Mouse (Mus musculus) kidney, embryonic 15.5 days (tissue): ENCODE measurements around the gene Cacnb4. TPM values are rescaled to one million over a fixed set of nuclear protein-coding genes. Genes with fewer than 3 reads are reported as not detected.
A peak's percentile ranks its signal among the peaks of the same experiment; 100 is the strongest.

ENCODE experiments used
- ATAC-seq: fragments of 200-750 bp; cut with Nextera tagmentation; replicated peaks from 2 replicates; pipeline ENCODE4 v1.8.0; 2017; ENCODE audit warnings: moderate TSS enrichment; ENCODE audit not compliant: low FRiP score
- H3K27ac ChIP-seq: fragments of 300-500 bp; sonication (generic); 2 replicates; pipeline ENCODE4 v1.5.1; 2015; ENCODE audit warnings: mild to moderate bottlenecking, inconsistent platforms
- H3K27me3 ChIP-seq: fragments of 300-500 bp; sonication (generic); 2 replicates; pipeline ENCODE4 v1.6.1; 2015; ENCODE audit warnings: inconsistent platforms
- H3K36me3 ChIP-seq: fragments of 300-500 bp; sonication (generic); 2 replicates; pipeline ENCODE4 v1.6.1; 2015; ENCODE audit warnings: inconsistent platforms
- H3K4me1 ChIP-seq: fragments of 300-500 bp; sonication (generic); 2 replicates; pipeline ENCODE4 v1.6.1; 2015; ENCODE audit warnings: inconsistent platforms
- H3K4me2 ChIP-seq: fragments of 300-500 bp; sonication (generic); 2 replicates; pipeline ENCODE4 v1.6.1; 2015; ENCODE audit warnings: moderate library complexity, mild to moderate bottlenecking, inconsistent platforms
- H3K4me3 ChIP-seq: fragments of 300-500 bp; sonication (generic); replicated peaks from 2 replicates; pipeline ENCODE4 v1.5.1; 2015; ENCODE audit warnings: mild to moderate bottlenecking, inconsistent platforms
- H3K9ac ChIP-seq: fragments of 300-500 bp; sonication (generic); 2 replicates; pipeline ENCODE4 v1.6.1; 2015; ENCODE audit warnings: mild to moderate bottlenecking, inconsistent platforms
- H3K9me3 ChIP-seq: fragments of 300-500 bp; sonication (generic); replicated peaks from 2 replicates; pipeline ENCODE4 v1.6.1; 2016; ENCODE audit warnings: inconsistent platforms
- WGBS: fragments of 180-500 bp; shearing (Covaris S2); methylation state at CpG from one replicate; pipeline ENCODE4 v1.1.7; 2015; ENCODE audit warnings: mixed read lengths; 5-methylcytosine and 5-hydroxymethylcytosine counted together
- polyA plus RNA-seq: library from polyadenylated mRNA; unstranded; fragments of >200 nt; fragmentation: Nextera tagmentation; extraction: Ambion mirVana; gene quantifications from 2 replicates; pipeline ENCODE4 v1.2.1, GENCODE M21; 2015

The Cacnb4 gene
- polyA plus RNA-seq, 1 experiment from 2014 or later, result 3.7 TPM

DNA sequence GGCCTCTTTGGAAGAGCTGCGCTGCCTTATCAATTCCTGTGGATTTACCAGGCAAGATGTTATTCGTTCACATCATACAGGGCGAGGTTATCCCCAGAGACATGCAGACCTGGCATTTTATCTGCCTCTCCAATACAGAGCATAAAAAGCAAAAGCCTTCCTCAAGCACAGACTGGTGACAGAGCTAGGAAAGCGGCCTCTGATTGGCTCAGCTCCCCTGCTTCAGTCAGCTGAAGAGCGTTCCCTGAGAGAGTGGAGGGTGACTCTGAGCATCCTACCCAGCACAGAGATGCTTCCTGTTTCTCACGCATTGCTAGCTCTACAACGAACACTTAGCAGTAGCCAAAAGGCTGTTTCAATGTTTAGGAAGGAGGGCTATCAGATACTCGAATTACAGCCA lies 118.2 kb downstream of the Cacnb4 start:
- Histone ChIP-seq H3K27me3 (no peaks in the 10 kb centered on the region), H3K36me3 (no peaks in the 10 kb centered on the region), H3K4me2 (no peak overlapping the region), H3K27ac (no peak overlapping the region), H3K4me1 (peaks cover 13% of the 10 kb centered on the region), H3K4me3 (no peak overlapping the region), H3K9ac (no peak overlapping the region), H3K9me3 (no peaks in the 10 kb centered on the region)
- 0 out of 2 replicates have a peak, but pooled peaks have one; percentile 58 for ATAC-seq
- WGBS, result 43% methylated on average over 8 of the region's 8 CpGs

DNA sequence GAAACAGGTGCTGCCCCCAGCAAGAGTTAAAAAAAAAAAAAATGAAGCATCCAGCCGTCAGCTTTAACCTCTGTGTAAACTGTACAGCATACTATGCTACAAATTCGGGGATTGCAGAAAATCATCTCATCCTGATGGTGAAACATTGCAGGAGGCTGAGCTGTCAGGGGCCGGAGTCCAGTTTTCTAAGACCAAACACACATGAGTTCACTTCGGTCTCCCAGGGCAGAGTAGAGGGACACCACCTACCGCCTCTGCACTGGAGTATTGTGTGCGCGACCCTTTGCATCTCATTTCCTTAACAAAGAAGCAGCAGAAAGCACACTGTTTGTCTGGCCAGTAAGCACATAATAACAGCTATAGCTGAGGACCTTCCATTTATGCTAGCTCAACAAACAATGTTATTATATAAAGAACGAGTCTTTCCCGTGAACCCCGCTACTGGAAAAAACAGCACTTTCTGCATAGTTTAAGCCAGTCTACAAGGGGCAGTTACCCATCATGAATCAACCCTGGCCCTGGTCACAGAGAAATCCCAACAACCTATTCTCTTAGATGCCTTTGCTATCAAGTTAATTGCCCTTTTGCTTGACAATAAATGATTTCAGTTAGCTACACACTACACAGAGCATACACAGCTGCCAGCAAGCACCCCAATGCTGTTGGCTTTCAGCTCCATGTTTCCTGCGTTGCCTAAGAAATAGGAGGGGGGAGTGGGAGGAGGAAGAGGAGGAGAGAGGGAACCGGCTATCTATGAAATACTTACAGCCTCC lies 118.9 kb downstream of the Cacnb4 start:
- H3K4me3 ChIP-seq, result no peak overlapping the region
- H3K4me2 ChIP-seq, result no peak overlapping the region
- ATAC-seq, result no peak
- no peaks in the 10 kb centered on the region for H3K36me3 ChIP-seq
- H3K9me3 ChIP-seq, result no peaks in the 10 kb centered on the region
- no peak overlapping the region for H3K9ac ChIP-seq
- H3K4me1 ChIP-seq, result peaks cover 13% of the 10 kb centered on the region
- no peaks in the 10 kb centered on the region for H3K27me3 ChIP-seq
- H3K27ac ChIP-seq, result no peak overlapping the region
- WGBS, result 72% methylated on average over 12 of the region's 12 CpGs

DNA sequence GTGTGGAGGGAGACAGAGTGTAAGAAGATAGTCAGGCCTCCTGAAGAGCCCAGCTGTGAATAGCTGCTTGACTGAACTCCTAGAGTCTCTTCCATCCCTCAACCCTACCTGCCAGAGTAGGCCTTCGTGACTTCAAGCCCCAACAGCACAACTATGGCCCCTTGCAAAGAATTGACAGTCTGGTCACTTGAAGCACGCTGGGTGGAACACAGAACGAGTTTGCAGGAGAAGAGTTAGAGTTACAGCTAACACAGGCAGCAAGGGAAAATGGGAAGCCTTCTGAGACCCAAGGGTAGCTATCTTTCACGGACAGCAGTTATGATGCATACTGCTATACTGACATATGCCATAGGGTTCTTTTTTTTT lies 119.7 kb downstream of the Cacnb4 start:
- Histone ChIP-seq H3K4me3 (no peak overlapping the region), H3K4me2 (no peak overlapping the region), H3K4me1 (peaks cover 13% of the 10 kb centered on the region), H3K27me3 (no peaks in the 10 kb centered on the region), H3K36me3 (no peaks in the 10 kb centered on the region), H3K9me3 (no peaks in the 10 kb centered on the region), H3K9ac (no peak overlapping the region), H3K27ac (no peak overlapping the region)
- no peak for ATAC-seq
- WGBS, result 75% methylated on average over 4 of the region's 4 CpGs

DNA sequence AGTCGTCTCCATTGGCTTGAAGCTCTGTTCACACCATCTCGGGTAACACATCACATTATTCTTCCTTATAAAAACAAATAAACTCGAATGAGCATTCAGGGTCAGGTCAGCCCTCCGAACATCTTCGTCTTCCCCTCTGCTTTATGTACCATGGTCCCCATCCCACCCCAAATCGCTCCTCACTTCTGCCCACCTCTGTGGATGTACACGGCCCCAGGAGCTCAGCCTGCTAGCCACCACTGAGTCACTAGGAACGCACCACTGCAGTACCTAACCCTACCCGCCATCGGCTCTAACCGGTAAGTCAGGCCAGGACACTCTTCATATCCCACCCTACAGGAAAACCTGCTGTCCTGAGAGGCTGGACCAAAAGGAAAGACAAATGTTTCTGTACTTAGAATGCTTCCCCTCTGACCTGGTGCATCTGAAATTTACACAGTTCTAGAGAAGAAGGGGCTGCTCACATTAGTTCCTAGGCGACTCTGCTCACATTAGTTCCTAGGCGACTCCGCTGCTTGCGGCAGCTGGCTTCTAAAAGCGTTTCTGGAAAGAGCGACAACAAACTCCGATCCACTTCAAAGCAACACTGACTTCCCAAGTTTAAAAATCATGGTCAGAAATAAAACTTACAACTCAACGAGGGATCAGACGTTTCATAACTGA lies 120.2 kb downstream of the Cacnb4 start:
- WGBS, result 62% methylated on average over 20 of the region's 20 CpGs
- Histone ChIP-seq H3K4me1 (peaks cover 13% of the 10 kb centered on the region), H3K9ac (no peak overlapping the region), H3K4me2 (no peak overlapping the region), H3K9me3 (no peaks in the 10 kb centered on the region), H3K4me3 (no peak overlapping the region), H3K27ac (no peak overlapping the region), H3K36me3 (no peaks in the 10 kb centered on the region), H3K27me3 (no peaks in the 10 kb centered on the region)
- no peak for ATAC-seq

DNA sequence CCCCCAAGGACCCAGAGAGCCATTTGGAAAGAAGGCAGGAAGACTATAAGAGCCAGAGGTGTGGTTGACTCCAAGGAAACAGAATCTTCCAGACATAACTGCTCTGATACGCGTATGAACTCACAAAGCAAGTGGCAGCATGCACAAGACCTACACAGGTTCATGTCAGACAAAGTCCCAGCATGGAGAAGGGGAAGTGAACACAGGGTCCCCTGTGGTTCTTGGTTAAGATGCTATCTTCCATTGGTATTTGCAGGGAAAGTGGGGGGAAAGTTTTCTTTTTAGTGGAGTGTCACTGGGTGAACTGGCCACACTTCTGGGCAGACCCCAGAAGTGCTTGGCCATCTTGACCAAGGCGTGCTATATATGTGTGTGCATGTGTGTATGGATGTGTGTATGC lies 128.2 kb downstream of the Cacnb4 start:
- ATAC-seq, result no peak
- 93% methylated on average over 3 of the region's 3 CpGs for WGBS
- no peak overlapping the region for H3K9ac ChIP-seq

DNA sequence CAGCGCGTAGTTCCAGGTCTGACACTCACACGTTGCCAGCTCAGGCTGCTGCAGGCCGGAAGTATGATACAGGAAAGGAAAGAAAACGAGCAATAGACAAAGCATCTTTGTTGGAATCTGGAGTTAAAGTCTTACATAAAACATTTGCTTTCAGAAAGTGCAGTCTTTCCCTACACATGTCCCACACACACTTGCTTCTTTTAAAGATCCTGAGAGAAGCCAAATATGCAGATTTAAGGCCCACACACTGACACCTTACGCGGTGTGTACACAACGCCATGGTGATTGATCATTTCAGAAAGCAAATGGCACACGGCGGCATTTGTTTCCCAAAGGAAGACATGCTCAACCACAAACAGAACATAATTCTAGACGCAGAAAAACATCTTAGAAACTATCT lies 129.3 kb downstream of the Cacnb4 start:
- Histone ChIP-seq H3K9me3 (no peaks in the 10 kb centered on the region), H3K4me2 (no peak overlapping the region), H3K27me3 (no peaks in the 10 kb centered on the region), H3K4me3 (no peak overlapping the region), H3K9ac (no peak overlapping the region), H3K27ac (no peak overlapping the region), H3K36me3 (no peaks in the 10 kb centered on the region), H3K4me1 (no peaks in the 10 kb centered on the region)
- WGBS, result 87% methylated on average over 11 of the region's 11 CpGs
- ATAC-seq, result no peak

More for the DNA sequence above, 128.2 kb downstream of the Cacnb4 start:
- H3K9me3 ChIP-seq, result no peaks in the 10 kb centered on the region
- H3K4me1 ChIP-seq, result no peaks in the 10 kb centered on the region
- no peak overlapping the region for H3K27ac ChIP-seq
- H3K27me3 ChIP-seq, result no peaks in the 10 kb centered on the region
- H3K4me2 ChIP-seq, result no peak overlapping the region
- no peaks in the 10 kb centered on the region for H3K36me3 ChIP-seq
- H3K4me3 ChIP-seq, result no peak overlapping the region

DNA sequence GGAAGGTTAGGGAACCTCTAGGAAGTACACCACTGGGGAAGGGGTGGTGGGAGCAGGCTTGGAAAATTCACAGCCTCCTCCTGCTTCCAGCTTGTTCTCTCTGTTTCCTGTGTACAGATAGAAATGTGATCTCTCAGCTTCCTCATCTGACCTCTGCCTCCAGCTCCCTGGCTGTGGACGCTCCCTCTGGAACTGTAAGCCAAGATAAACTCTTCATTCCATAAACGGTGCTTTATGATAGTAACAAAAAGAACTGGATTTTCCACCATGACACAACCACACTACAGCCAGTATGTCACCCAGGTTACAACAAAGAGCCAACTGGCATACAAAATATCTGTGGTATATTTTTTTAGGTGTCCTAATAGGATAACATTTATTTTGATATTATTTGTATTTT lies 132.1 kb downstream of the Cacnb4 start:
- no peak overlapping the region for H3K27ac ChIP-seq
- no peak overlapping the region for H3K4me3 ChIP-seq
- H3K9me3 ChIP-seq, result no peaks in the 10 kb centered on the region
- no peaks in the 10 kb centered on the region for H3K4me1 ChIP-seq
- H3K4me2 ChIP-seq, result no peak overlapping the region
- H3K36me3 ChIP-seq, result no peaks in the 10 kb centered on the region
- ATAC-seq, result no peak
- WGBS, result 54% methylated on average over 2 of the region's 2 CpGs
- H3K27me3 ChIP-seq, result no peaks in the 10 kb centered on the region
- no peak overlapping the region for H3K9ac ChIP-seq

DNA sequence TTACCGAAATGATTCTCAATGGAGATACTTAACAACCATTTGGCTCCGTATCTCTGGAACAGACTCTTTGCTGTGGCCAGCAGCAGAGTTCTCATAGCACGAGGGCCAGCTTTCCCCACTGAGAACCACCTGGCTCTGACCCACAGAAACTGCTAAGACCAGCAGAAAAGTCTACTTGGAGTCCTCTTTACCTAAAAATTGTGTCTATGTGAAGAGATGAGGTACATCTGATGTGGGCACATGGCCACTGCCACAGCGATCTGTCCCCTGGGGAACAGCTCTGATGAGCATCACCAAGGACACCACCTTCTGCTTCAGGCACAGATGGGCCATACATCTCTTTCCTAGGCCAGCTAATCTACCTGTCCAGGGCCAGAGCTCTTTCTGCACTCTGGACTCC lies 135.6 kb downstream of the Cacnb4 start:
- no peaks in the 10 kb centered on the region for H3K36me3 ChIP-seq
- H3K4me2 ChIP-seq, result no peak overlapping the region
- ATAC-seq, result no peak
- 94% methylated on average over 4 of the region's 4 CpGs for WGBS
- H3K27me3 ChIP-seq, result no peaks in the 10 kb centered on the region
- no peaks in the 10 kb centered on the region for H3K4me1 ChIP-seq
- no peak overlapping the region for H3K4me3 ChIP-seq
- H3K9ac ChIP-seq, result no peak overlapping the region
- no peak overlapping the region for H3K27ac ChIP-seq
- no peaks in the 10 kb centered on the region for H3K9me3 ChIP-seq

DNA sequence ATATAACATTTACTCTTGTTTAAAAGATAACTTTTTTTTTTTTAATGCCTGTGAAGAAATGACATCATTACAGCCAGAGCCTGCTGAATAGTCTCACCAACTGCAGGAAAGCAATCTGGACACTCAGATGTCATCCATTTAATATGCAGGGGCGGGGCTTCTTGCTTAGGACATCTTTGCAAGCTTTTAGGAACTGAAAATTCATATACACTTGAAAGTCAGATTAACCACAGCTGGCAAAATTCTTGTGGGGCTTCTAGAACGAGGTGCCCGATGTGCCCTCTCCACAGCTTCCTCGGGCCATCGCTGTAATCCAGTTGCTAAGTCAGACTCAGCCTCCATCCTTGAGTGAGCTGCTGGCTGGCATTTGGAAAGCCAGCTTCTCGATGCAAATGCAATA lies 137.3 kb downstream of the Cacnb4 start:
- Histone ChIP-seq H3K9ac (no peak overlapping the region), H3K4me3 (no peak overlapping the region), H3K27ac (no peak overlapping the region), H3K27me3 (no peaks in the 10 kb centered on the region), H3K4me1 (no peaks in the 10 kb centered on the region), H3K36me3 (no peaks in the 10 kb centered on the region), H3K4me2 (no peak overlapping the region), H3K9me3 (no peaks in the 10 kb centered on the region)
- ATAC-seq, result no peak
- 86% methylated on average over 6 of the region's 6 CpGs for WGBS

DNA sequence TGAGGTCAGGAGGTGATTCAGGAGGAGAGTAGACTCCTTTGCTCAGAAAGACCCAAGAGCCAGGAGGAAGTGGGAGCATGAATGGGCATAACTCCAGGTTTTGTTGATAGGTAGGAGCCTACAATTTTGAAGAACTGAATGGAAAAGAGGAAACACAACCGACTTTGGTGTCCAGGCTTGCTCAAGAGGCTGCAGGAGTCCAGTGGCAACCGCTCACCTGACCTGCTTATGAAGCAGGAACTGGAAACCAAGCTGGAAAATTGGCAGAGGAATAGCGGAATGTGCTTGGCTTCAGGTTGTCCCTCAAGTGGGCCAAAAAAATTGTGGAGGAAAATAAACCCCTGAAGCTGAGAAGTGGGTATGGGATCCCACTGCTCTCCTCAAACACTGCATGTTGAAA lies 139.0 kb downstream of the Cacnb4 start:
- no peak overlapping the region for H3K4me2 ChIP-seq
- H3K4me1 ChIP-seq, result no peaks in the 10 kb centered on the region
- H3K9me3 ChIP-seq, result no peaks in the 10 kb centered on the region
- no peak overlapping the region for H3K9ac ChIP-seq
- no peaks in the 10 kb centered on the region for H3K36me3 ChIP-seq
- H3K27me3 ChIP-seq, result no peaks in the 10 kb centered on the region
- no peak overlapping the region for H3K4me3 ChIP-seq
- no peak for ATAC-seq
- 87% methylated on average over 3 of the region's 3 CpGs for whole genome bisulfite sequencing
- no peak overlapping the region for H3K27ac ChIP-seq

DNA sequence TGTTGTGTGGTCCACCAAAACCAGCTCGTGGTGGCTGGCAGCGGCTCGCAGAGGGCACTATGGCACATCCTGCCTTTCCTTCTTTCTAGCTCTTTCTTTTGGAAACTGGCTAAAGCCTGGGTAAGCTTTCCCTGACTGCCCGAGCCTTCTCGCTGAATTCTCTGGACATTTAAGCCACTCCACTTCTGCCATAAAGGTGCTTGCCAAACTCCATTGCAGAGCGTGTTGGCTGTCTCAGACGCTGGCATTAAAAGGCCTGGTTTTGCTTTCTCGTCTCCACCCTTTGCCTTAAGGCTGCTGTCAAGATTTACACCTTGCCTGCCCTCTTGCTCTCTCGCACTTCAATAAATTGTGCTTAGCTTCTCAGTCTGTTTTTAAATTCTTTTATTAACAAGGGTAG lies 139.5 kb downstream of the Cacnb4 start:
- H3K36me3 ChIP-seq, result no peaks in the 10 kb centered on the region
- 64% methylated on average over 9 of the region's 9 CpGs for WGBS
- H3K9me3 ChIP-seq, result no peaks in the 10 kb centered on the region
- H3K9ac ChIP-seq, result no peak overlapping the region
- H3K4me2 ChIP-seq, result no peak overlapping the region
- H3K4me1 ChIP-seq, result no peaks in the 10 kb centered on the region
- H3K27me3 ChIP-seq, result no peaks in the 10 kb centered on the region
- ATAC-seq, result no peak
- no peak overlapping the region for H3K27ac ChIP-seq
- no peak overlapping the region for H3K4me3 ChIP-seq

DNA sequence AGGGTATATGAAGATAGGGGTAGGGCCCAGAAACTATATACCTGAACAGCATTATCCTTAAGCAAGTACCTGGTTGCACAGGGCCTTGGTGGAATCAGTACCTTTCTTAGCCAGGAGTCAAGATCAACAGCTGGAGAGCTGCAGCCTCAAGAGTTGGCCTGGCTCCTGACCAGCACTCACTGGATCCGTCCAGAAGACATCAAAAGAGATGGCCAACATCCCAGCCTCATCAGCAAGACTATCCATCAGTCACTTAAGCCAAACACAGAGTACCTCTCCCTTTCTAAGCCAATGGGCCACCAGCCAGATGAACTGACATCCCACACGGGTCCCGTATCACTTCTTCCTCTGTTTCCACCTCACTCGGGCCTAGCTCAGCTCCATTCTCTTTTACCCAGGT lies 140.1 kb downstream of the Cacnb4 start:
- no peak for ATAC-seq
- Histone ChIP-seq H3K27ac (no peak overlapping the region), H3K36me3 (no peaks in the 10 kb centered on the region), H3K27me3 (no peaks in the 10 kb centered on the region), H3K4me1 (no peaks in the 10 kb centered on the region), H3K9me3 (no peaks in the 10 kb centered on the region), H3K4me2 (no peak overlapping the region), H3K4me3 (no peak overlapping the region), H3K9ac (no peak overlapping the region)
- 76% methylated on average over 4 of the region's 4 CpGs for WGBS

DNA sequence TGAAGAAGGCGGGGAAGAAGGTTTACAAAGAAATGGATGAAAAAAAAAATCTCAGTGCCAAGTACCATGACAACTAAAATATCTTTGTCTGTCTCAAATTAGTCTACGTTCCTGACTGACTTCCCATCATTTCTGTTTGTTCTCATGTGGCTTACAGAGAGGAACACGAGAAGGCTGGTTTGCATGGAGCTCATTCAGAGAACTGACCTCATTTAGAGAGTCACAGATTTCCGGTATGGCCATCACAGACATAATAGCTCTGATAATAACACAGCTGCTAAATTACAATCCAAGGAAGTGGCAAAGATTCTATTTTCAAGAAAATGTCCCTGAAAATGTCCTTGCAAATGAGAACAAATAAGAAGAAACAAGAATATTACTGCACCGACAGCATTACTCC lies 142.9 kb downstream of the Cacnb4 start:
- ATAC-seq, result no peak
- WGBS, result 78% methylated on average over 5 of the region's 5 CpGs
- H3K36me3 ChIP-seq, result no peaks in the 10 kb centered on the region

More for the DNA sequence above, 142.9 kb downstream of the Cacnb4 start:
- no peaks in the 10 kb centered on the region for H3K27me3 ChIP-seq
- H3K9me3 ChIP-seq, result no peaks in the 10 kb centered on the region
- no peaks in the 10 kb centered on the region for H3K4me1 ChIP-seq
- no peak overlapping the region for H3K27ac ChIP-seq
- no peak overlapping the region for H3K9ac ChIP-seq
- no peak overlapping the region for H3K4me3 ChIP-seq
- H3K4me2 ChIP-seq, result no peak overlapping the region
